Mouse (Mus musculus): ENCODE data around the gene Agpat3.

DNA sequence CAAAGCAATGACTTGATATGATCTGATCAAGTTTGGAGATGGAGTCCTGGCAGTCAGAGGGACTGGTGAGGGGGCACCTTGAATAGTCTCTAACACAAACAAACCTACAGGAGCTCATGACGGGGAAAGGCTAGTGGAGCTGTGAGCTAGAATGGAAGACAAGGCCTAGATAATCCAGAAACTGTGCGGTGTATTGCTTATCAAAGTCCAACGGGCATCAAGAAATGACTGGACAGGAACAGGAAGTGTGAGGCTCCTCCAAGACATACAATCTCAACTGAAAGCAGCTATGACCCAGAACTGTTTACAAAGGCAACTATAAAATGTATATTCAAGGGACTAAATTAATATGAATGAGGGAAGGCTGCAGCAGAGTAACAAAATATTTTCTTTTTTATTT lies 105.1 kb downstream of the Agpat3 start:
- TF ChIP-seq CTCF (IDR thresholded peaks at IDR 0.05; ENCODE audit: low read depth), result no peak
- no peak for TF ChIP-seq EP300 (optimal IDR thresholded peaks at IDR 0.05)
